Comparison of ENCODE assay signal across 9 mouse cellular contexts in the genomic region with DNA sequence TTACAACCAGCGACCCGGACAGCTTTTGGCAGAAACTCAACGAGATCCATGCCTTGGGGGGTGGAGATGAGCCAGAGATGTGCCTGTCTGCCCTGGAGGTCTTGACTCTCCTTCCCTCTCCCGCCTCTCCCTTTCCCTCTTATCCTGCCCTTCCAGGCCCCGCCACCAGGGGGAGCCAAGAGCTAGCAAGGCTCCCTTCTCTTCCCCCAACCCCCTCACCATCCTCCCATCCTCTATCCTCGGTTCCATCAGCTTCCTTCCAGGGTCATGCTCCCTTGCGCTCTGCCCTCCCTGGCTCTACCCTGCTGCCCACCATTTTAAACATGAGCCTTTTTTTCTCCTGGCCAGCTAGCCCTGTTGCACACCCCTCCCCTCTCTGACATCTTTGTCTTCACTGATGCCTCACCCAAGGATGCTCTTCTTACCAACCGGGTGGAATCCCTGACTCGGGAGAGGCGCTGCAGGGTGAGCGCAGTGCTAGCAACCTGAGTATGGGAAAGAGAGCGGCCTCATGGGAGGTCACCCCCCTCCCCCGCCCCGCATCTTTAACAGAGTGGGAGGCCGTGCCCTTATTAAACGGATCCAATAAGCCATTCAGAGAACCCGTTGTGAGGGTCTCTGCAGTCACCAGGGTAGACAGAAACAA. TPM values are rescaled to one million over a fixed set of nuclear protein-coding genes. Genes with fewer than 3 reads are reported as not detected.
DNase-seq lines count a peak whose midpoint lies in the region; ATAC-seq and TF ChIP-seq lines count a peak whose summit lies in the region.
"Had no signal": no experiment of that assay in that cellular context is flagged by ENCODE, and none has a peak within 500 bp of the region (broad histone marks: within the 10 kb centered on the region; RNA-seq: fewer than 3 reads in every experiment).

No protein-coding gene starts in this region.

- DNase-seq in MEL (ENCODE audit: low read depth, low spot score) = peak; percentile 90
- peak; percentile 83 to 91 for DNase-seq in cerebellum, adult 2 months
- DNase-seq in forelimb bud, embryonic 11.5 days (ENCODE audit: low read depth, low spot score) = peak; percentile 79
- DNase-seq in layer of hippocampus, adult 9-11 months = peak; percentile 80
- peak; percentile 41 for DNase-seq in retina, adult 2 months (ENCODE audit: low read depth, low spot score)
- peak; percentile 92 for DNase-seq in thymus, postnatal 25 days

- 22% methylated on average over 17 of the region's 17 CpGs for WGBS in cerebellum, adult 2 months
- WGBS in lung, embryonic 16.5 days = 11% methylated on average over 17 of the region's 17 CpGs

- H3K36me3 ChIP-seq in MEL (ENCODE audit: control insufficient read depth in 1 of 2, insufficient read depth in 2 of 2, low read length in 2 of 2) = peaks cover 0 to 46% of the 10 kb centered on the region in 2 experiments; a peak in 2 of 4 replicates
- peaks cover under 1% of the 10 kb centered on the region; the same call in 1 of the 2 replicates for H3K36me3 ChIP-seq in lung, embryonic 16.5 days (ENCODE audit: control insufficient read depth, insufficient read depth, low read length)

- peaks cover 29% of the 10 kb centered on the region for H3K79me2 ChIP-seq in MEL (ENCODE audit: control insufficient read depth, insufficient read depth, low read length, poor library complexity)

- peak in 1 of 2 experiments; percentile 45; a peak in 1 of 4 replicates for TF ChIP-seq EP300 in MEL (IDR thresholded peaks at IDR 0.05; ENCODE audit: low read depth in 1 of 2, low read length in 2 of 2)

- H3K27ac ChIP-seq in MEL (ENCODE audit: control insufficient read depth, low read depth, low read length) = peak overlapping the region; percentile 96
- H3K27ac ChIP-seq in cerebellum, adult 2 months (ENCODE audit: insufficient read depth, low read length) = no peak overlapping the region
- peak overlapping the region; percentile 78 for H3K27ac ChIP-seq in lung, embryonic 16.5 days (ENCODE audit: low read length)

- no peaks in the 10 kb centered on the region for H3K9me3 ChIP-seq in MEL (replicated peaks; ENCODE audit: insufficient read depth, low read length)
- H3K9me3 ChIP-seq in lung, embryonic 16.5 days (ENCODE audit: control insufficient read depth, low read length) = no peaks in the 10 kb centered on the region

- TF ChIP-seq CTCF in MEL (IDR thresholded peaks at IDR 0.05 in 2 of 3, conservative IDR thresholded peaks at IDR 0.05 in 1 of 3; ENCODE audit: control insufficient read depth in 1 of 3, insufficient read depth in 1 of 3, low read depth in 2 of 3, low read length in 3 of 3, poor library complexity in 1 of 3, severe bottlenecking in 1 of 3) = peak; percentile 93 to 99 (median 95)
- TF ChIP-seq CTCF in cerebellum, adult 2 months (IDR thresholded peaks at IDR 0.05; ENCODE audit: borderline replicate concordance, insufficient read depth, low read depth, low read length) = peak; percentile 95

- ATAC-seq in hematopoietic stem cell, adult 5-6 weeks (replicated peaks in 1 of 2; ENCODE audit: insufficient read depth in 1 of 2, low FRiP score in 2 of 2, low TSS enrichment in 1 of 2, low read depth in 1 of 2, poor library complexity in 2 of 2, severe bottlenecking in 2 of 2) = peak; percentile 57 to 61
- peak; percentile 59 for ATAC-seq in lung, embryonic 16.5 days (ENCODE audit: low read depth)

- H3K4me1 ChIP-seq in MEL (ENCODE audit: control insufficient read depth in 1 of 2, insufficient read depth in 2 of 2, low read length in 2 of 2) = peaks cover 14 to 58% of the 10 kb centered on the region in 2 experiments
- H3K4me1 ChIP-seq in cerebellum, adult 2 months (ENCODE audit: control insufficient read depth, insufficient read depth, low read length) = peaks cover 27% of the 10 kb centered on the region
- H3K4me1 ChIP-seq in lung, embryonic 16.5 days (replicated peaks; ENCODE audit: control insufficient read depth, insufficient read depth, low read length) = peaks cover 2% of the 10 kb centered on the region; the same call in 1 of the 2 replicates

- no peaks in the 10 kb centered on the region for H3K27me3 ChIP-seq in MEL (ENCODE audit: control insufficient read depth in 1 of 2, insufficient read depth in 2 of 2, low read length in 2 of 2)
- H3K27me3 ChIP-seq in cerebellum, adult 2 months (ENCODE audit: control insufficient read depth, insufficient read depth, low read length) = no peaks in the 10 kb centered on the region
- no peaks in the 10 kb centered on the region for H3K27me3 ChIP-seq in lung, embryonic 16.5 days (ENCODE audit: control insufficient read depth, insufficient read depth, low read depth, low read length)

- TF ChIP-seq POLR2A in MEL (IDR thresholded peaks at IDR 0.05; ENCODE audit: control insufficient read depth in 1 of 2, insufficient read depth in 1 of 2, low read depth in 1 of 2, low read length in 2 of 2, poor library complexity in 1 of 2) = no peak; a peak in 1 of 4 replicates
- TF ChIP-seq POLR2A in cerebellum, adult 2 months (IDR thresholded peaks at IDR 0.05; ENCODE audit: borderline replicate concordance, insufficient read depth, low read length) = no peak

- no peak overlapping the region for H3K4me2 ChIP-seq in lung, embryonic 16.5 days (ENCODE audit: low read depth, low read length)

- H3K4me3 ChIP-seq in MEL (ENCODE audit: control insufficient read depth in 1 of 2, insufficient read depth in 1 of 2, low read depth in 2 of 2, low read length in 2 of 2) = peak overlapping the region in 1 of 2 experiments; percentile 31; a peak in 1 of 4 replicates
- peak overlapping the region; percentile 19 for H3K4me3 ChIP-seq in cerebellum, adult 2 months (replicated peaks; ENCODE audit: insufficient read depth, low read depth, low read length)
- no peak overlapping the region for H3K4me3 ChIP-seq in lung, embryonic 16.5 days (ENCODE audit: low read length)
- H3K4me3 ChIP-seq: myocyte had no signal

- TF ChIP-seq RAD21 in MEL (IDR thresholded peaks at IDR 0.05; ENCODE audit: low read depth, low read length) = peak; percentile 84

- peak overlapping the region; percentile 66 for H3K9ac ChIP-seq in MEL (ENCODE audit: control insufficient read depth, low read depth, low read length, poor library complexity, severe bottlenecking)
- H3K9ac ChIP-seq in lung, embryonic 16.5 days (ENCODE audit: low read length) = no peak overlapping the region

TF ChIP-seq in MEL, 35 proteins besides CTCF, POLR2A, EP300 and RAD21 (continues in another document):
- TF ChIP-seq POLR2AphosphoS2 (IDR thresholded peaks at IDR 0.05; ENCODE audit: low read length) (peak; percentile 1; the same call in 1 of the 2 replicates), ZMIZ1 (IDR thresholded peaks at IDR 0.05; ENCODE audit: low read depth, low read length) (no peak; the same call in 1 of the 2 replicates), E2F4 (IDR thresholded peaks at IDR 0.05; ENCODE audit: borderline replicate concordance, low read depth, low read length) (no peak), JUND (IDR thresholded peaks at IDR 0.05; ENCODE audit: low read depth, low read length) (no peak), CHD2 (IDR thresholded peaks at IDR 0.05; ENCODE audit: low read length) (peak; percentile 6; the same call in 1 of the 2 replicates), MEF2A (IDR thresholded peaks at IDR 0.05; ENCODE audit: extremely low read depth, insufficient replicate concordance, low read depth, low read length, poor library complexity, severe bottlenecking) (no peak), MXI1 (IDR thresholded peaks at IDR 0.05; ENCODE audit: low read depth, low read length) (peak; percentile 1; the same call in 1 of the 2 replicates), ZKSCAN1 (IDR thresholded peaks at IDR 0.05; ENCODE audit: low read depth, low read length) (no peak), MAZ (IDR thresholded peaks at IDR 0.05; ENCODE audit: low read depth, low read length) (peak; percentile 15; the same call in 1 of the 2 replicates), TCF12 (IDR thresholded peaks at IDR 0.05; ENCODE audit: low read depth, low read length) (no peak)

RNA-seq across cellular contexts. Expression of a gene that starts 4.9 kb away (rescaled TPM):
- 9.7 and 10.4 TPM in 2 replicates for total RNA-seq in MEL (2012; rRNA removed)
- 1 to 10 TPM in 1 of 2 experiments, not detected in 1; 9.8 TPM for polyA plus RNA-seq in MEL (2012; ENCODE audit: insufficient read depth in 1 of 2, insufficient read length in 2 of 2, low read depth in 1 of 2, low replicate concordance in 2 of 2, missing spikeins in 1 of 2)
- 25.5 and 30.1 TPM in 2 replicates for polyA plus RNA-seq in cerebellum, adult 2 months (2012; rRNA removed)
- total RNA-seq in hematopoietic stem cell, adult 5-6 weeks (2017) = 0.38 and 0.45 TPM in 2 replicates
- 0.14 and 0.25 TPM in 2 replicates for polyA plus RNA-seq in lung, embryonic 16.5 days (2015; fragmentation: Nextera tagmentation; extraction: Ambion mirVana)

RNA-seq across cellular contexts. Expression of a gene that starts 6.5 kb away (rescaled TPM):
- 161 and 164 TPM in 2 replicates for total RNA-seq in MEL (2012; rRNA removed)
- 100 to 1,000 TPM in 1 of 2 experiments, not detected in 1; 124 TPM for polyA plus RNA-seq in MEL (2012; ENCODE audit: insufficient read depth in 1 of 2, insufficient read length in 2 of 2, low read depth in 1 of 2, low replicate concordance in 2 of 2, missing spikeins in 1 of 2)
- polyA plus RNA-seq in cerebellum, adult 2 months (2012; rRNA removed) = 2.0 and 2.3 TPM in 2 replicates
- 1.7 TPM in 1 of 2 replicates, not detected in the other for total RNA-seq in hematopoietic stem cell, adult 5-6 weeks (2017)
- 4.3 and 4.6 TPM in 2 replicates for polyA plus RNA-seq in lung, embryonic 16.5 days (2015; fragmentation: Nextera tagmentation; extraction: Ambion mirVana)

RNA-seq across cellular contexts. Expression of a gene that starts 20.5 kb away (rescaled TPM):
- 149 and 158 TPM in 2 replicates for total RNA-seq in MEL (2012; rRNA removed)
- 100 to 1,000 TPM in 1 of 2 experiments, not detected in 1; 251 TPM for polyA plus RNA-seq in MEL (2012; ENCODE audit: insufficient read depth in 1 of 2, insufficient read length in 2 of 2, low read depth in 1 of 2, low replicate concordance in 2 of 2, missing spikeins in 1 of 2)
- 65.3 and 77.0 TPM in 2 replicates for polyA plus RNA-seq in cerebellum, adult 2 months (2012; rRNA removed)
- total RNA-seq in hematopoietic stem cell, adult 5-6 weeks (2017) = 228 and 415 TPM in 2 replicates
- 88.0 and 96.2 TPM in 2 replicates for polyA plus RNA-seq in lung, embryonic 16.5 days (2015; fragmentation: Nextera tagmentation; extraction: Ambion mirVana)

RNA-seq across cellular contexts. Expression of a gene that starts 25.3 kb away (rescaled TPM):
- 17.9 and 26.3 TPM in 2 replicates for total RNA-seq in MEL (2012; rRNA removed)
- 10 to 100 TPM in 1 of 2 experiments, not detected in 1; 29.0 TPM for polyA plus RNA-seq in MEL (2012; ENCODE audit: insufficient read depth in 1 of 2, insufficient read length in 2 of 2, low read depth in 1 of 2, low replicate concordance in 2 of 2, missing spikeins in 1 of 2)
- 4.3 and 5.5 TPM in 2 replicates for polyA plus RNA-seq in cerebellum, adult 2 months (2012; rRNA removed)
- total RNA-seq in hematopoietic stem cell, adult 5-6 weeks (2017) = 3.7 and 7.9 TPM in 2 replicates
- polyA plus RNA-seq in lung, embryonic 16.5 days (2015; fragmentation: Nextera tagmentation; extraction: Ambion mirVana) = 4.7 and 4.9 TPM in 2 replicates

RNA-seq across cellular contexts. Expression of a gene that starts 28.5 kb away (rescaled TPM):
- 285 and 333 TPM in 2 replicates for total RNA-seq in MEL (2012; rRNA removed)
- 100 to 1,000 TPM; 309 to 335 TPM for polyA plus RNA-seq in MEL (2012; ENCODE audit: insufficient read depth in 1 of 2, insufficient read length in 2 of 2, low read depth in 1 of 2, low replicate concordance in 2 of 2, missing spikeins in 1 of 2)
- polyA plus RNA-seq in cerebellum, adult 2 months (2012; rRNA removed) = 41.2 and 42.9 TPM in 2 replicates
- total RNA-seq in hematopoietic stem cell, adult 5-6 weeks (2017) = 294 and 299 TPM in 2 replicates
- 298 and 322 TPM in 2 replicates for polyA plus RNA-seq in lung, embryonic 16.5 days (2015; fragmentation: Nextera tagmentation; extraction: Ambion mirVana)

Comparison
In these comparisons a context has a peak if more than half of its experiments do, and no peak if none do; other contexts are left out.
1. DNase-seq: peak in every context shown above with its lines; median percentile 92 in thymus, postnatal 25 days; 90 in MEL; 87 in cerebellum, adult 2 months; 80 in layer of hippocampus, adult 9-11 months; 79 in forelimb bud, embryonic 11.5 days; 41 in retina, adult 2 months.